Mouse (Mus musculus) cerebellum, adult 2 months (tissue): ENCODE measurements around the gene Akt3. TPM values are rescaled to one million over a fixed set of nuclear protein-coding genes. Genes with fewer than 3 reads are reported as not detected.

ENCODE experiments used
- DNase-seq, 2 experiments: peaks; one replicate each; pipeline ENCODE4 v3.0.0; 2021
- H3K27ac ChIP-seq: fragments of 200-500 bp; 2 replicates; pipeline ENCODE4 v1.5.1; 2012; ENCODE audit warnings: low read length, control low read depth, inconsistent platforms; ENCODE audit not compliant: insufficient read depth
- H3K27me3 ChIP-seq: fragments of 200-500 bp; 2 replicates; pipeline ENCODE4 v1.6.1; 2012; ENCODE audit warnings: inconsistent platforms, mild to moderate bottlenecking, low read length, moderate library complexity; ENCODE audit not compliant: control insufficient read depth, insufficient read depth
- H3K4me1 ChIP-seq: fragments of 200-500 bp; 2 replicates; pipeline ENCODE4 v1.6.1; 2011; ENCODE audit warnings: low read length; ENCODE audit not compliant: control insufficient read depth, insufficient read depth
- H3K4me3 ChIP-seq: fragments of 200-500 bp; replicated peaks from 2 replicates; pipeline ENCODE3; 2011; ENCODE audit warnings: mild to moderate bottlenecking, low read depth, low read length, control low read depth; ENCODE audit not compliant: insufficient read depth
- CTCF ChIP-seq: fragments of 200-500 bp; IDR thresholded peaks from 2 replicates; pipeline ENCODE4 v1.5.1; 2011; ENCODE audit warnings: low read depth, mild to moderate bottlenecking, control low read depth, low read length, moderate library complexity, borderline replicate concordance; ENCODE audit not compliant: insufficient read depth
- POLR2A ChIP-seq: fragments of 200-500 bp; IDR thresholded peaks from 2 replicates; pipeline ENCODE4 v1.6.1; 2011; ENCODE audit warnings: low read length, control low read depth, borderline replicate concordance; ENCODE audit not compliant: insufficient read depth
- WGBS: fragments of 180-500 bp; shearing (Covaris S2); methylation state at CpG from one replicate; pipeline ENCODE4 v1.1.7; 2018; 5-methylcytosine and 5-hydroxymethylcytosine counted together
- polyA plus RNA-seq: library from polyadenylated mRNA; depleted of rRNA; stranded (reverse); fragments of >200 nt; gene quantifications from 2 replicates; pipeline ENCODE4 v1.2.3, GENCODE M21; 2012

The Akt3 gene
- polyA plus RNA-seq, 1 experiment, result 40.0 TPM

- WGBS, result 93% methylated on average over 1 of the region's 1 CpGs
- Histone ChIP-seq H3K4me3 (no peak overlapping the region), H3K4me1 (peaks cover 19% of the 10 kb centered on the region), H3K27me3 (no peaks in the 10 kb centered on the region), H3K27ac (no peak overlapping the region)
- TF ChIP-seq CTCF, result no peak
- no peak for TF ChIP-seq POLR2A
- no peak for DNase-seq
Measured at GRCm38 (mm10) chr1:177008777-177009176, 249.2 kb downstream of the Akt3 start.

DNA sequence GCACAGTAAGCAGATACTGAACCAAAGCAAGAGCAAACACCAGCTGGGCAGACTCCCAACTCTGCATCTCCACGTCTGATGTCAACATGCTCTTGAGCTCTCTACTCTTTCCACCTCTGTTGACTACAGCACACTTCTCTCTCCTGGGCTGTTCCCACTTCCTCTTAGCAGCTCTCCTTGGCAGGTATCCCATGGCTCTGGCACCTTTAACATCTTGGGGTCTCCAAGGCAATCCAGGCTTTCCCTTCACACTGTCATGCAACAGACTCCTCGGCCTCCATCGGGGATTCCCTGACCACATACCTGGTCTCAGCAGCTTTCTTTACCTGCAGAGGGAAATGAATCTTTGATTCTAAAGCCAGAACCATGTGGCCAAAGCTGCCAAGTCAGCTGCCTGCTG lies 250.6 kb downstream of the Akt3 start:
- no peak overlapping the region for H3K4me3 ChIP-seq
- H3K27ac ChIP-seq, result no peak overlapping the region
- DNase-seq, result peak in 1 of 2 experiments; percentile 38
- H3K4me1 ChIP-seq, result peaks cover 14% of the 10 kb centered on the region; the same call in 1 of the 2 replicates
- 41% methylated on average over 3 of the region's 3 CpGs for WGBS
- H3K27me3 ChIP-seq, result no peaks in the 10 kb centered on the region
- TF ChIP-seq POLR2A (no peak), CTCF (no peak)

DNA sequence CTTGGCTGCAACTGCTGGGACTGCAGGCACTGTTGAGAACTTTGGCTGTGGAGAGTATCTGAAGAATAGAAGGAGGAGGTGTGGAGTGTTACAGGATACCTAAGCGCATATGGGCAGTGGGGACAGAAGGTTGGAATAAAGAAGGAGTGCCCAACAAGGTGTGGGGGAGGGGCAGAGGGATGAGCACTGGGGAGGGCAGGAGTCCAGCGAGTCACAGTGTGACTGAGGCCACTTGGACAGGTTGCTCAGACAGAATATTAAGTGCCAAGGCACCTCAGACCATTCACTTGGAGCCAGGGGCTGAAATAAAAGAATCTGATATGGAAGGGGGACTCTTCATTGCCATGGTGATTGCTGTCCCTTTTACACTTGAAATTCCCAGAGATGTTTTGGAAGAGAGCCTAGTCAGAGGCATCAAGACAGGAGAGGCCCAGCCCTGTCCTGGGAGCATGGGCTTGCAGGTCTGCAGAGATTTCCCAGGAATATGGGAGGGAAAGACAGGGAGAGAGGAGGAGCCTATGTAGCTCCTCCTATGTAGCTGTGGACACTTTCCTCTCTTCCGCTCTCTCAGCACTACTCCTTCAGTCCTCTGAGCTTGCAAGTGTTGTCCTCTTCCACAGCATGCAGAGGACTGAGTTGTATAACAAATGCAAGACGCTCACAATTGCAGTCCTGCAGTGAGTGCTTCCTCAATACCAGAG lies 253.8 kb downstream of the Akt3 start:
- Histone ChIP-seq H3K4me3 (no peak overlapping the region), H3K27ac (no peak overlapping the region), H3K4me1 (peaks cover 17% of the 10 kb centered on the region; the same call in 1 of the 2 replicates), H3K27me3 (no peaks in the 10 kb centered on the region)
- WGBS, result 61% methylated on average over 4 of the region's 4 CpGs
- TF ChIP-seq POLR2A (no peak), CTCF (no peak)
- no peak for DNase-seq

DNA sequence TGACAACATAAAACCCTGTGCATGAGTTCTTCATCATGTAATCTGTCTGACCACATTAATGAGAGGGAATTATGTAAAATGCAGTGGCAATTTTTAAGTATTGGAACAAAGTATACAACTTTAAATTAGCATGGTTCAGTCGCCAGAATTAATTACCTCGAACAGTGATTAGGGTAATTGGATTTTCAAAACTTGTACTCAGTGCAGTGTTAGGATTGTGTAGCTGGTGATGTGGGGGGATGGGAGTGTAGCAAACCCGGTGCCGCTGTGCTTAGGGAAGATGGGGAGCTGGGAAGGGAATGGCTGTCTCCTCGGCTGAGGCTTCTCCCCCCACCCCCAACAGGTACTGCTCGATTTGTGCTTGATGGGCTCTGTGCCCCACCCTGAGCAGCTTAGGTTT lies 255.1 kb downstream of the Akt3 start:
- Histone ChIP-seq H3K4me3 (no peak overlapping the region), H3K27me3 (no peaks in the 10 kb centered on the region), H3K27ac (no peak overlapping the region), H3K4me1 (peaks cover 19% of the 10 kb centered on the region)
- TF ChIP-seq POLR2A (no peak), CTCF (no peak)
- no peak for DNase-seq
- 63% methylated on average over 6 of the region's 6 CpGs for WGBS

- H3K27me3 ChIP-seq, result no peaks in the 10 kb centered on the region
- DNase-seq, result peak in 1 of 2 experiments; percentile 38
- H3K27ac ChIP-seq, result no peak overlapping the region
- H3K4me1 ChIP-seq, result peaks cover 9% of the 10 kb centered on the region
- TF ChIP-seq POLR2A (no peak), CTCF (peak; percentile 35; the same call in 1 of the 2 replicates)
- no peak overlapping the region for H3K4me3 ChIP-seq
- WGBS, result 73% methylated on average over 6 of the region's 6 CpGs
Measured at GRCm38 (mm10) chr1:176999011-176999410, 259.0 kb downstream of the Akt3 start.

DNA sequence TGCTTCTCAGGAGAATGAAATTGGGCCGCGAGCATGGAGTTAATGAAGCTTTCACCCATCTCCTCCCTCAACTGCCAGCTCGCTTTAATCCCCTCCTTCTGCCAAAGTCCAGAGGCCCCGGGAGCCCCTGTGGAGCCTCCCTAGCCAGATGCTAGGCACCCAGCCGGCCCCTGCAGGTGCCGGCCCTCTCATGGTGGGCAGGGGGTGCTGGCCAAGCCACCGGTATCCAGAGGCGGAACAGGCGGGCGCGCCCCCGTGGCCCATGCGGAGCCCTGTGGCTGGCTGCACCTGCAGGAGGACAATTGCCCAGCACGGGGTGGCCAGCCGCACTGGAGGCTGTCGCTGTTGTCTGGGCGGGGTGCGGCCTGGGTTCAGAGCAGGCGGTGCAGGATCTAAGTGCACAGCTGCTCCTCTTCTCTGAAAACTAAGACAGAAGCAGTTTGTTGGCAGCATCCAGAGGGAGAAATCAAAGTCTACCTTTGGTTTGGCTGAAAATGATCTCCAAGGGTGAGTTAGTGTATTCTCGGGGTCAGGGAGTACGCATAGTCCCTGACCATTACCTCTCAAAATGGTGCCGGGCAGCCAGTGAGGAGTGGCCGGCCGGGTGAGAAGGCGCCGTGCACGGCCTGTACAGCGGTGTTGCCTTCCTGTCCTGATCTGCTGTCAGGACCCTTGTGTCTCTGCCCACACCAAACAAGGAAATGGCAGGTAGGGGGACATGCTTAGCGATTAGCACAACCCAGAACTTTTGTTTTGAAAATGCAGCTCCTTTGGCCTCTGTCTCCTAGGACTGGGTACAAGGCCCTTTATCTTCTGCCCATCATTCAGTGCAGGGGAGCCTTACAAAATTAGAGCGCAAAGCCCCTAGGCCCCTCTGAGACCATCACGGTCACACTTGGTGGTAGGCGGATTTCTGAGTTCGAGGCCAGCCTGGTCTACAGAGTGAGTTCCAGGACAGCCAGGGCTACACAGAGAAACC lies 260.0 kb downstream of the Akt3 start:
- WGBS, result 53% methylated on average over 33 of the region's 33 CpGs
- Histone ChIP-seq H3K4me3 (no peak overlapping the region), H3K27ac (no peak overlapping the region), H3K27me3 (no peaks in the 10 kb centered on the region), H3K4me1 (peaks cover 6% of the 10 kb centered on the region)
- peak; percentile 38 to 57 for DNase-seq
- no peak for TF ChIP-seq CTCF
- TF ChIP-seq POLR2A, result no peak

GRCm38 (mm10) chr1:176997254-176997653 lies 260.7 kb downstream of the Akt3 start:
- WGBS, result 55% methylated on average over 6 of the region's 6 CpGs
- no peak overlapping the region for H3K27ac ChIP-seq
- H3K4me3 ChIP-seq, result no peak overlapping the region
- no peak for DNase-seq
- peaks cover 6% of the 10 kb centered on the region for H3K4me1 ChIP-seq
- H3K27me3 ChIP-seq, result no peaks in the 10 kb centered on the region
- TF ChIP-seq POLR2A (no peak), CTCF (no peak)

DNA sequence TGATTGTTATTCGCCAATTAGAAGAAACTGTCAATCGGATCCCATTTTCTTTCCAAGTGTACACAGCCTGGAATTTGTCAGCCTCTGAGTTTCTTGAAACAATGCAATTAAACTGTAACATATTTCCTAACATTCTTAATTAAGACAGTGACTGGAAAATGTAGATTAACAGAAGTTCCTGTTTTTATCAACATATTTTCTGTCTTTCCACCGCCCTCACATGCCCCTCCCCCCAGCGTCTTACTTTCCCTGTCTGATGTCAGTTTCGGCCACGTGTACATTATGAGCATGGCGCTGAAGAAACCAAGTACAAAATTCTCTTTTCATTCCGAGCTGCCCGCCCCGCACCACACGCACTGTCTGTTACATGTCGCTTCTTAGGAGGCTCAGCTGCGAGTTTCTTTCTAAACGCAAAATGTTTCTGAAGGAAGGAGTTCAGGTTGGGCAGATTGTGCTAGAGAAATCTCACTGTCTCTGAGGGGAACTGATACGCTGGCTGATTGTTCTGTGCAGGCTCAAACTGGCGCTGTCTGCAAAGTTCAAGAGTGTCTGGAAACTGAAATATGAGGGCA lies 261.3 kb downstream of the Akt3 start:
- Histone ChIP-seq H3K4me1 (peaks cover 6% of the 10 kb centered on the region), H3K27ac (no peak overlapping the region), H3K4me3 (no peak overlapping the region), H3K27me3 (no peaks in the 10 kb centered on the region)
- peak; percentile 34 to 40 for DNase-seq
- 66% methylated on average over 16 of the region's 16 CpGs for WGBS
- no peak for TF ChIP-seq POLR2A
- TF ChIP-seq CTCF, result no peak
